Mouse (Mus musculus): ENCODE data around the gene Pfdn6. TPM values are rescaled to one million over a fixed set of nuclear protein-coding genes. Genes with fewer than 3 reads are reported as not detected.
A peak's percentile ranks its signal among the peaks of the same experiment; 100 is the strongest.
"Not testable (repeated sequence)": the region's sequence is repeated elsewhere in the genome, so short reads cannot be mapped to it uniquely, and the experiment has no call there.

Pfdn6 gene
- polyA plus RNA-seq, 1 experiment from 2014 or later, result 203 TPM

DNA sequence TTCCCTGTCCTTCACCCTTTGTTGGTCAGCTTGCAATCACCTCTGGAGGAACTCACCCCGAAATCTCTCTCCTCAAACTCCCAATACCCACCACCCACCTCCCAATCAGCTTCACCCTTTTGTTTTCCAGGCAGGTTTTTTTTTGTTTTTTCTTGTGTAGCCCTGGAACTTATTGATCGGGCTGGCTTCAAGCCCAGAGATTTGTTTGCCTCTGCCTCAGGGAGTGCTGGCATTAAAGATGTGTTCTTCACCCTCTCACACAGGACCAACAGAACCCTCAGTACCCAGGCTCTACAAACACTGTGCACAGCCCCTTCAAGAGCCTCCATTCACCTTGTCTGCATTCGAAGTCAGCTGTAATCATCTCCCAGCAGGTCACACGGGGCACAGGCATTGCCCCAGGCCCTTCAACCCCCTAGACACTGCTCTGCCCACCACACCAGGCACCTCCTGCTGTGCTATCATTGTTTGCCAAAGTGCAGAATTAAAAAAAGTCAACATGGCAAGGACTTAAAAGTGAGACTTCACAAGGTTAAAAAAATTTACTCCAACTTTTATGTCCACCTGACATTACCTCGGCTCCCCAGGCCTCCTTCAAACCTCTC, 13.9 kb upstream of the Pfdn6 start:
- peak overlapping the region; percentile 91 for H3K4me3 ChIP-seq
- H3K27me3 ChIP-seq, result no peaks in the 10 kb centered on the region
- peaks cover 44% of the 10 kb centered on the region for H3K36me3 ChIP-seq
- no peak for ATAC-seq (ENCODE audit: low FRiP score, low read depth)
- peak overlapping the region; percentile 96 for H3K4me2 ChIP-seq (replicated peaks)
- H3K9ac ChIP-seq (replicated peaks), result peak overlapping the region; percentile 99
- H3K27ac ChIP-seq (replicated peaks), result 0 out of 2 replicates have a peak overlapping the region, but pooled peaks have one; percentile 86
- H3K9me3 ChIP-seq, result no peaks in the 10 kb centered on the region
- 44% methylated on average over 5 of the region's 5 CpGs for WGBS
- peaks cover 63% of the 10 kb centered on the region for H3K4me1 ChIP-seq

DNA sequence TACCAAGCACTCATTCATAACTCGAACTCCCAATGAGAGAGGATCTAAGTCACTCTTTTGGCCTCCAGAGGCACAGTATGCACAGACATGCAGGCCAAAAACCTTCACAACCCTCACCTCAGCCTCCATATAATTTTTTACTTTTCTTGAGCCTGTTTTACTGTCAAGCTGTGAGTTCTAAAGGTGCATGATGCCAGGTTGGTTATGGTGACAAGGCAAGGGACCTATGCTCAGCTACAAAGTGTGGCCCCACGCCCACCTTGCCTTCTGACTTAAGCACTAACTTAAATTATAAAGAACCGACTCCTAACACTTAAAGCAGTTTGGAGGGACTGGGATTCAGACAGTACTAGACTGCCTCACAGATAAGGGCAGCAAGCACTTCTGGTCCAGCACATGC, 13.2 kb upstream of the Pfdn6 start:
- H3K4me3 ChIP-seq, result no peak overlapping the region
- H3K36me3 ChIP-seq, result peaks cover 44% of the 10 kb centered on the region
- 84% methylated on average over 3 of the region's 3 CpGs for WGBS
- H3K9ac ChIP-seq (replicated peaks), result no peak overlapping the region
- no peak overlapping the region; the same call in 1 of the 2 replicates for H3K4me2 ChIP-seq (replicated peaks)
- ATAC-seq (ENCODE audit: low FRiP score, low read depth), result no peak
- H3K9me3 ChIP-seq, result no peaks in the 10 kb centered on the region
- no peaks in the 10 kb centered on the region for H3K27me3 ChIP-seq
- H3K27ac ChIP-seq (replicated peaks), result no peak overlapping the region
- peaks cover 63% of the 10 kb centered on the region for H3K4me1 ChIP-seq

DNA sequence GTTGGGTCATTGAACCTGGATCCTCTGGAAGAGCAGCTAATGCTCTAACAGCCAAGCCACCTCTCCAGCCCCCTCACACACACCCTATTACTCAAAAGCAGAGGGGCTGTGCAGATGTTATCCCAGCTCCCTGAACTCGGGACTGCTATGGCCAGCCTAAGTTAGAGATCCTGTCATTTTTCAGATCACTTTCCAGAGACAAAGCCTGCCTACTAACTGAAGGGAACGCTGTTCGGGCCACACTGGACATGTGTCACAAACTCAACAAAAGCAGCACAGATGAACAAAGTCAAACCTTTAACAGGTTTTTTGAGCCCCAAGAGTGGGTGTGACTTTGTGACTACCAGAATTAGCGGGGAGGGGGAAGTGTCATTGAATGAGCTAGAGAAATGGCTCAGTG, 12.7 kb upstream of the Pfdn6 start:
- H3K9me3 ChIP-seq, result no peaks in the 10 kb centered on the region
- H3K4me1 ChIP-seq, result peaks cover 63% of the 10 kb centered on the region
- 0 out of 2 replicates have a peak overlapping the region, but pooled peaks have one; percentile 10 for H3K4me3 ChIP-seq
- WGBS, result 88% methylated on average over 4 of the region's 4 CpGs
- H3K9ac ChIP-seq (replicated peaks), result no peak overlapping the region
- peaks cover 44% of the 10 kb centered on the region for H3K36me3 ChIP-seq
- ATAC-seq (ENCODE audit: low FRiP score, low read depth), result no peak
- H3K27ac ChIP-seq (replicated peaks), result no peak overlapping the region
- peak overlapping the region; percentile 22; the same call in 1 of the 2 replicates for H3K4me2 ChIP-seq (replicated peaks)
- no peaks in the 10 kb centered on the region for H3K27me3 ChIP-seq

DNA sequence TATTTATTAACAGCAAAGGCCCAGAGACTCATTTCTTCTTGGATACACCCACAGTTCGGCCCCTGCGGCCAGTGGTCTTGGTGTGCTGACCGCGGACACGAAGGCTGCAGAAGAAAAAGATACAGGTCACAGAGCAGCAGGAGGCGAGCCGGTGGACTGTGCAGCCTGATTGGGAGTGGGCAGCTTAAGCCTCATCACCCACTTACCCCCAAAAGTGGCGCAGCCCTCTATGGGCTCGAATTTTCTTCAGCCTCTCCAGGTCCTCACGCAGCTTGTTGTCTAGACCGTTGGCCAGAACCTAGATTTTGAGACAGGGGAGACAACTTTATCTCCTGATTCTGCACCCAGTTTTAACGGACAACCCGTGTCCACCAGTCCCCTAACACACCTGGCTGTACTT, 11.9 kb upstream of the Pfdn6 start:
- H3K27ac ChIP-seq (replicated peaks), result peak overlapping the region; percentile 89; the same call in 1 of the 2 replicates
- H3K4me2 ChIP-seq (replicated peaks), result peak overlapping the region; percentile 76
- not testable (repeated sequence) for ATAC-seq (ENCODE audit: low FRiP score, low read depth); H3K9me3 ChIP-seq; H3K27me3 ChIP-seq; H3K9ac ChIP-seq (replicated peaks)
- H3K4me1 ChIP-seq, result peaks cover 61% of the 10 kb centered on the region
- H3K4me3 ChIP-seq, result peak overlapping the region; percentile 48; the same call in 1 of the 2 replicates
- H3K36me3 ChIP-seq, result peaks cover 49% of the 10 kb centered on the region
- 71% methylated on average over 13 of the region's 13 CpGs for WGBS

DNA sequence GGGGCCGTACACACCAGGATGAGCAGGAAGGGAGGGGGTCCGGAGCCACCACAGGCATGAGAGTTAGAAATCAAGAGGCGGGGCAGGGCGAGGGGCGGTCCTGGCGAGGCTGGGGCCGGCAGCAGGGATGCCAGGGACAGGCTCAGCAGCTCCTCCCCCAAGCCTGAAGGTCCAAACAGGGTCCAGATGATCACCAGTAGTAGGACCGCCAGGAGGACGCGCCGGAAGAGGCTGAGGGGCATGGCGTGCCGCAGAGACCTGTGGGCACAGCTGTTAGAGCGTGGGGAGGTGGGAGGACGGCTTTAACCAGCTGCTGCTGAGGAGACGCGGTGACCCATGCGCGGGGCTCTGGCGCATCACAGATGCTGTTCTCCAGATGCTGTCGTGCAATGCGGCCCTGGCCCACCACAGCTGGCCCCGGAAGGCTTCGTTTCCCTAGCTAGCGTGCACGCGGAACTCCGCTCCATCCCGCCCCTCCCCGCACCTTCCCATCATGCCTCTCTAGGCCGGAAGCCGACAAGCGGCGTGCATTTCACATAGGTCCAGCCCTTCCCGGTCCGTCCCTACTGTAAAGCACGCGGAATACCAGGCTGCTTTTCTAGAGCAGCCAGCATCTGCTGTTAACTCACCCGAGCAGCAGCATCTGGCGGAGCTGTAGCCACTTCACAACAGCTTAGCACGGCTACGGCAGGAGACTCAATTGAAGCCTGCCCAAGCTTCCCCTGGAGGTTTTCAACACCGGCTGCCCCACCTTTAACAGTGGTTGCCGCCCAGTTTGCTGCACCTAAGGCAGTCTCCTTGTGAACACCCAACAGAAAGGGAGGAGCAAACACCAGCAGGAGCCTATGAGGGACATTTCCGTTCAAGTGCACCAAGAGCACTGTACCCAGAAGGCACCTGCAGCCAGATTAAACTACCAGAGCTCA, 11.1 kb upstream of the Pfdn6 start, which contains the start of gene B3galt4:
Gene B3galt4 (minus strand): TSS at position 468 of the 926 bp plus-strand sequence.
- peaks cover 55% of the 10 kb centered on the region for H3K36me3 ChIP-seq
- 2% methylated on average over 45 of the region's 45 CpGs for WGBS

DNA sequence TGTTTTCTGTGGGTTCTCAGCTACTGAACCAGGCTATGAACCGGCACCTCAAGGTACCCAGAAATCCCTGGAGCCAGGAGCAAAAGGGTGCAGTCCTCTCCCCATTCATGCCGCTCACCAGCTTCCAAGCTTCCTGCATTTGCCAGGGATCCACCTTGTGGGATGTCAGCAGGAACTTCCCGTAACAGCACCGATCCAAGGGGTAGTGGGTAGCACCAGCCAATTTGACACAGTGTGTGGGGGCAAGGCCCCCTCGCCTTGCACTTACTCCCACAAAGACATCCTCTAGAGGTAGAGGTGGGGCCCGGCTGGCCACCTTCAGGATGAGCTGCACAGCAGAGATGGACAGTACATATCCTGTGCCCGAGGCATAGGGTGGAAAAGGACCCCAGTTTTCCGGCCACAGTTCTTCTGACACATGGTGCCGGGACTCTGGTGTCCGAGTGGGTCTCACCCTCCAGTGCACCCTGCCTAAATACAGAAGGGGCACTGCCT, 10.0 kb upstream of the Pfdn6 start:
- H3K27ac ChIP-seq (replicated peaks), result peak overlapping the region; percentile 89; the same call in 1 of the 2 replicates
- peak overlapping the region; percentile 63 for H3K9ac ChIP-seq (replicated peaks)
- ATAC-seq (ENCODE audit: low FRiP score, low read depth), result no peak
- H3K9me3 ChIP-seq, result no peaks in the 10 kb centered on the region
- 74% methylated on average over 10 of the region's 10 CpGs for WGBS
- H3K4me1 ChIP-seq, result peaks cover 54% of the 10 kb centered on the region
- H3K4me2 ChIP-seq (replicated peaks), result peak overlapping the region; percentile 76
- no peaks in the 10 kb centered on the region for H3K27me3 ChIP-seq
- H3K4me3 ChIP-seq, result peak overlapping the region; percentile 48
- H3K36me3 ChIP-seq, result peaks cover 66% of the 10 kb centered on the region

More for the DNA sequence above, 11.1 kb upstream of the Pfdn6 start, which contains the start of gene B3galt4:
- Histone ChIP-seq H3K4me2 (replicated peaks) (peak within 1 kb of the TSS; percentile 76), H3K4me1 (peaks cover 55% of the 10 kb centered on the region), H3K9ac (replicated peaks) (peak within 1 kb of the TSS; percentile 63), H3K27me3 (no peaks in the 10 kb centered on the region), H3K4me3 (peak within 1 kb of the TSS; percentile 48), H3K9me3 (no peaks in the 10 kb centered on the region), H3K27ac (replicated peaks) (peak within 1 kb of the TSS; percentile 89)
- ATAC-seq (ENCODE audit: low FRiP score, low read depth), result peak; percentile 67

DNA sequence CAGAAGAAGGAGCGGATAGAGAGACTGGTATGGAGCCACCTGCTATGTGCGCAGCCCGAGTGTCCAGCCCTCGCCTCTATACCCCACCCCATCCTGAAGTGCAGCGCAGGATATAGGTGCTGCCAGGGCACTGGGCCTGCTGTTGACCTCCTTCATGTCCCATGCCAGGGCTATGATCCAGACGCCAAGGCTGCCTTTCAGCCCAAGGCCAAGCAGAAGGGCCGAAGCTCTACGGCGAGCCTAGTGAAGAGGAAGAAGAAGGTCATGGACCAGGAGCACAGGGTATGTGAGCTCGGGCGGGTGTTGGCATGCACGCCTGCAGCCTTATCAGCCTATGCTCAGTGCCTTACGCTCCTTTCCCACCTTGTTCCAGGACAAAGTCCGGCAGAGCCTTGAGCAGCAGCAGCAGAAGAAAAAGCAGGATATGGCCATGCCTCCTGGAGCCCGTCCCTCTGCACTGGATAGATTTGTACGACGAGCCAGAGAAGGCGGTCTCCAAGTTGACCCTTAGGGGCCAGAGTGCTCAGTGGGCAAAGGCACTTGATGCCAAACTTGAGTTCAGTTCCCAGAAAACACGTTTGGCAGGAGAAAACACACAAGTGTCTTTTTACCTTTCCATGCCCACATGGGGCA, 8.9 kb upstream of the Pfdn6 start:
- no peak overlapping the region for H3K4me2 ChIP-seq (replicated peaks)
- WGBS, result 93% methylated on average over 19 of the region's 19 CpGs
- H3K9ac ChIP-seq (replicated peaks), result no peak overlapping the region
- no peaks in the 10 kb centered on the region for H3K9me3 ChIP-seq
- H3K36me3 ChIP-seq, result peaks cover 75% of the 10 kb centered on the region
- H3K27me3 ChIP-seq, result no peaks in the 10 kb centered on the region
- ATAC-seq (ENCODE audit: low FRiP score, low read depth), result no peak
- H3K4me1 ChIP-seq, result peaks cover 46% of the 10 kb centered on the region
- no peak overlapping the region for H3K4me3 ChIP-seq
- no peak overlapping the region for H3K27ac ChIP-seq (replicated peaks)

DNA sequence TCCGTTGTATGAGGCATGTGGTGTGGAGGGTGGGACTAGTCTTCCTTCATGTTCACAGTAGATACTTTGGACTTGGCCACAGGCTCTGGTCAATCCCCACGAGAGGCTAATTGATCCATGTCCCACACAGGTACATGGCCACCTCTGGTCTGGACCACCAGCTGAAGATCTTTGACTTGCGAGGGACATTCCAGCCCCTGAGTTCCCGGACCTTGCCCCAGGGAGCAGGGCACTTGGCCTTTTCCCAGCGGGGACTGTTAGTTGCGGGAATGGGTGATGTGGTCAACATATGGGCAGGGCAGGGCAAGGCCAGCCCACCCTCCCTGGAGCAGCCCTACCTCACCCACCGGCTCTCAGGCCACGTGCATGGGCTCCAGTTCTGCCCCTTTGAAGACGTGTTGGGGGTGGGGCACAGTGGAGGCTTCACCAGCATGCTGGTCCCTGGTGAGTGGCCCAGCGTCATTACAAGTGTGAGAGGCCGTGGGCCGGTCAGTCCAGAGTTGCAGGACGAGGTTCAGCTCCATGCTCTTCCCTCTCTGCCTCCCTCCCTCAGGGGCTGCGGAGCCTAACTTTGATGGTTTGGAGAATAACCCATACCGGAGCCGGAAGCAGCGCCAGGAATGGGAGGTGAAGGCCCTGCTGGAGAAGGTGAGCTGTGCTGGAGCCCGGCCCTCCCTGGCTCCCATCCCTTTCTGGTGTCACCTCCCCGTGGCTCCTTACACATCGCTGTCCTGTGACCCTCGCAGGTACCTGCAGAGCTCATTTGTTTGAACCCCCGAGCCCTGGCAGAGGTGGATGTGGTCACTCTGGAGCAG, 8.2 kb upstream of the Pfdn6 start:
- Histone ChIP-seq H3K4me2 (replicated peaks) (no peak overlapping the region), H3K27me3 (no peaks in the 10 kb centered on the region), H3K27ac (replicated peaks) (no peak overlapping the region), H3K9ac (replicated peaks) (no peak overlapping the region), H3K4me3 (no peak overlapping the region), H3K4me1 (peaks cover 38% of the 10 kb centered on the region), H3K9me3 (no peaks in the 10 kb centered on the region), H3K36me3 (peaks cover 77% of the 10 kb centered on the region)
- WGBS, result 87% methylated on average over 22 of the region's 22 CpGs
- no peak for ATAC-seq (ENCODE audit: low FRiP score, low read depth)

DNA sequence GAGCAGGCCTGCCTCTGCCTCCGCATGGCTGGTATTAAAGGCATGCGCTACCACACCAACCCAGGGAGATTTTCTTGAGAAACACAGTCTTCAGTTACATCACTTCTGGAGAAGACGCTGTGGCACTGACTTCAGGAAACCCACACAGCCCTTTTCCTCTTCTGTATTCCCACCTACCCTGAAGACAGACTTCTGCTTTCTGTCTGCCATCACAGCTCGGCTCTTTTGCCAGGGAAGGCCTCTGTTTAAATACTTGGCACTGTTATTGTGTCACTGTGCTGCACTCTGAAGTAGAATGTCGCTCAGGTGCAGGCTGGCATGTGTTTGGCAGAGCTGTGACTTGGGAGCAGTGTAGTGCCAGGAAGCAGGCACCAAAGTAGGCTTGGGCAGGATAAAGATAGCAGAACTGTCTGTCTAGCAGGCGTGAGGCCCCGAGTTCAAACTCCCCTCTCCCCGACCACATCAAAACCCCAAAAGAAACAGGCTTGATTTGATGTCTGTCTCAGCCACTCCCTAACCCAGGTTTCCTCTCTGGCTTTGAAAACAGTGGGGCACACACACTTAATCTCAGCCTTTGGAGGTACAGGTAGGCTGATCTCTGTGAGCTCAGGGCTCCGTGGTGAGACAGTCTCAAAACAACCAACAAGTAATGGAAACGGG, 7.4 kb upstream of the Pfdn6 start:
- 91% methylated on average over 10 of the region's 10 CpGs for WGBS

DNA sequence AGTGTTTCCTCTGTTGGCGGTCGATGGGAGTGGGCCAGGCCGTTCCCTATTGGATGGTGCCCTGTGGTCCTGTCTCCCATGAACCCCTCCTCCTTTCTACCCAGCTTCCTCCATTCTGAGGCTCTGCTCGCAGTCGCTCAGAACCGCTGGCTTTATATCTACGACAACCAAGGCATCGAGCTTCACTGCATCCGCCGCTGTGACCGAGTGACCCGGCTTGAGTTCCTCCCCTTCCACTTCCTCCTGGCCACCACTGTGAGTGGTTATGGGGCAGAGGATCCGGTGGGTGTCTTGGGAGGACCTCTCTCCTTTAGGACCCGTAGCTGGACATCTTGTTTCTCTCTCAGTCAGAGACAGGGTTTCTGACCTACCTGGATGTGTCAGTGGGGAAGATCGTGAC, 3.3 kb upstream of the Pfdn6 start:
- H3K4me2 ChIP-seq (replicated peaks), result no peak overlapping the region
- ATAC-seq (ENCODE audit: low FRiP score, low read depth), result no peak
- 93% methylated on average over 15 of the region's 15 CpGs for WGBS
- H3K27me3 ChIP-seq, result no peaks in the 10 kb centered on the region
- no peaks in the 10 kb centered on the region for H3K9me3 ChIP-seq
- H3K4me1 ChIP-seq, result peaks cover 24% of the 10 kb centered on the region
- H3K36me3 ChIP-seq, result peaks cover 58% of the 10 kb centered on the region
- no peak overlapping the region for H3K27ac ChIP-seq (replicated peaks)
- no peak overlapping the region for H3K9ac ChIP-seq (replicated peaks)
- no peak overlapping the region for H3K4me3 ChIP-seq

More for the DNA sequence above, 7.4 kb upstream of the Pfdn6 start:
- Histone ChIP-seq H3K36me3 (peaks cover 77% of the 10 kb centered on the region), H3K4me2 (replicated peaks) (no peak overlapping the region), H3K4me1 (peaks cover 31% of the 10 kb centered on the region), H3K27ac (replicated peaks) (no peak overlapping the region), H3K9ac (replicated peaks) (no peak overlapping the region), H3K4me3 (no peak overlapping the region), H3K9me3 (no peaks in the 10 kb centered on the region), H3K27me3 (no peaks in the 10 kb centered on the region)
- ATAC-seq (ENCODE audit: low FRiP score, low read depth), result no peak

All from midbrain, embryonic 12.5 days (tissue).